Mouse (Mus musculus) C2C12 (cell line): ENCODE data around the gene Tekt4.

Experiments
- CEBPB ChIP-seq: IDR thresholded peaks from one replicate; pipeline ENCODE4 v1.6.1; 2011; ENCODE audit warnings: low read depth, mild to moderate bottlenecking, control low read depth, moderate library complexity
- CTCF ChIP-seq: IDR thresholded peaks from one replicate; pipeline ENCODE4 v1.5.1; 2011; ENCODE audit not compliant: control insufficient read depth, insufficient read depth, insufficient read length
- MAX ChIP-seq: IDR thresholded peaks from one replicate; pipeline ENCODE4 v1.6.1; 2011; ENCODE audit warnings: mild to moderate bottlenecking, control low read depth
- MYOD1 ChIP-seq: IDR thresholded peaks from one replicate; pipeline ENCODE4 v1.6.1; 2011; ENCODE audit warnings: low read depth; ENCODE audit not compliant: control insufficient read depth, insufficient read length
- MYOG ChIP-seq: IDR thresholded peaks from one replicate; pipeline ENCODE4 v1.6.1; 2011; ENCODE audit not compliant: control insufficient read depth, insufficient read length; ENCODE audit errors: extremely low read depth
- USF1 ChIP-seq: IDR thresholded peaks from one replicate; pipeline ENCODE4 v1.6.1; 2011; ENCODE audit warnings: low read depth, mild to moderate bottlenecking, control low read depth, moderate library complexity

DNA sequence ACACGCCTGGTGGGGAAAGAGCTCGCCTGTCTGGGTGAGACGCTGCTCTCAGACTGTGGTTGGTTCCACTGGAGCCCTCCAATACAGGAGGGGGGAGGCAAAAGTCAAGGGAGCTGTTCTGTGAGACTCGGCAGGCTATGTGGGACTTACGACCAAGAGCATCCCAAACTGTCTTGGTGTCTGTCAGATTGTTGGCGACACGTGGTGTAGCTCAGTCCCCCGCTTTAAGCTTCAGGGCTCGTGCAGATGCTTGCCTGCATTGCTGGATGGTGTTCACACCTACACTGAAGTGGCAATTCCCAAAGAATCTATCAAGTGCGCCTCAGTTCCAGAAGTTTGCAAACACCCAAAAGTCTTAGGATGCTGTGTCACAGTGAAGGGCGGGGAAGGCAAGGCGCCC, 6.5 kb upstream of the Tekt4 start:
- TF ChIP-seq USF1 = no peak
- TF ChIP-seq CTCF = no peak
- no peak for TF ChIP-seq MYOG
- TF ChIP-seq CEBPB = no peak
- no peak for TF ChIP-seq MAX
- TF ChIP-seq MYOD1 = no peak
